Mouse (Mus musculus) testis, adult 10 weeks (tissue): ENCODE results near the gene Cdh13. TPM values are rescaled to one million over a fixed set of nuclear protein-coding genes. Genes with fewer than 3 reads are reported as not detected.

Experiments used
- polyA plus RNA-seq: library from polyadenylated mRNA; stranded (reverse); fragments of 350-450 nt; fragmentation: Illumina TruSeq; extraction: RNeasy Lipid Tissue Mini Kit (QIAGEN cat#74804); gene quantifications from one replicate; pipeline ENCODE4 v1.2.3, GENCODE M21; 2014; ENCODE audit warnings: low read depth, low replicate concordance

Gene Cdh13
- polyA plus RNA-seq, result 1.2 TPM

GRCm38 (mm10) chr8:118283600-118284111 is at the start of gene Cdh13:
Cdh13 (plus strand) TSS chr8:118283733.

GRCm38 (mm10) chr8:119344190-119344856 is 1060.8 kb downstream of the Cdh13 start, which contains the start of gene Hsbp1:
Hsbp1 (plus strand) TSS chr8:119344488.

